Mouse (Mus musculus) v-Abl transformed pro-B cells (cell line): Measurements from ENCODE around the gene Ccer2.

Source experiments
- in situ Hi-C, 2 experiments: fragments of 400-800 bp; cut with MboI; formaldehyde crosslinking; loops; one replicate each; pipeline ENCODE4 v1.15.1; 2025; ENCODE audit not compliant: unreplicated experiment in 2 of 2

Gene Ccer2

DNA sequence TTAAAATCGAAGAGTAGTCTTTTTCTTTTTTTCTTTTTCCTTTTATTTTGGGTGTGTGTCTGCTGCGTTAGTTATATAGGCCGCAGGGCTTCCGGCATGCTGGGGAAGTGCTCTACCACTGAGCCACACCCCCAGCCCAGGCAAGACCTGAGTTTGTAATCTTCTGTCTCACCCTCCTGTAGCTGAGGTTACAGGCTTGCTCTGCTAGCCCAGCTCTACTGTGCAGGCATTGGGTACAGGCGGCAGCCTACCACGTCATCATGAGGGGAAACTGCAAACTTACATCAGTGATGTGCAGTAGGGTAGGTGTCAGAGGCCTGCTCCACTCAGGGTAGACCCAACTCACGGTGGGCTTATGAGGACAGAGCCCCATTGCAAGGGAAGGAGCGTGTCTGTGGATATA lies 25.3 kb downstream of the Ccer2 start:
- in situ Hi-C loops, result loop anchor here in 1 of 2 experiments (10.0 kb wide), 1 partner anchor 254 kb away; no protein-coding TSS in a partner anchor

DNA sequence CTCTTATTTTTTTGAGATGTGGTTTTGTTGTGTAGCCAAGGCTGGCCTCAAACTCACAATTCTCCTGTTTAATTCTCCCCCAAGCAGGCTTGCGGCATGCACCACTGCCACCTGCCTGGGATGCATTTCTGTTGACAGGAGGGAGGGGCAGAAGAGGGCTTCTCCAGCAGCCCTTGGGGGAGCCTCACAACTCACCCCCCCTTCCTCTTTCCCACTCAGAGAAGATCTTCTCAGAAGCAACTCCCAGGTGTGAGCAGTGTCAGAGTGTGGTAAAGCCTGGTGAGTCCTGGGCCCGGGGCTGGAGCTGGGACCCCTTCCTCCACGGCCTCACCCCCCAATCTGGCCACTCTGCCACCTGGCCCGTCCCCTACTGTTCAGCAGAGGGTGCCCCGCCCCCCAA lies 29.2 kb downstream of the Ccer2 start:
- in situ Hi-C loops, result loop anchor here (5.0 to 10.0 kb wide), 2 partner anchors 250 to 257 kb away; no protein-coding TSS in a partner anchor

DNA sequence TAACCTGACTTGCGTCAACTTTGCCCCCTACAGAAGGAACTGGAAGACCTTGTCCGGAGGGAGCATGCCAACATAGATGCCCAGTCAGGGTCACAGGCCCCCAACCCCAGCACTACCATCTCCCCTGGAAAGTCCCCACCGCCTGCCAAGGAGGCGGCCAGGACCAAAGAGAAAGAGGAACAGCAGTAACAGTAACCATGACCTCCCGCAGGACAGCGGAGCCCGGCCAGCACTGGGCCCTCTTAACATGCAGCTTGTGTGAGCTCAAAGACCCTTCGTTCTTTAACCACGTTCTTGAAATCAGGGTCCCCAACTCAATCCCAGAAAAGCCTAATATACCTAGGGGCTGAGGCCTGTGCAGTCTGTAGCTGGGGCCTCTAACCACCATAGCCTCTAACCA lies 31.9 kb downstream of the Ccer2 start:
- in situ Hi-C loops, result loop anchor here (5.0 to 10.0 kb wide), 2 partner anchors 247 to 254 kb away; no protein-coding TSS in a partner anchor

DNA sequence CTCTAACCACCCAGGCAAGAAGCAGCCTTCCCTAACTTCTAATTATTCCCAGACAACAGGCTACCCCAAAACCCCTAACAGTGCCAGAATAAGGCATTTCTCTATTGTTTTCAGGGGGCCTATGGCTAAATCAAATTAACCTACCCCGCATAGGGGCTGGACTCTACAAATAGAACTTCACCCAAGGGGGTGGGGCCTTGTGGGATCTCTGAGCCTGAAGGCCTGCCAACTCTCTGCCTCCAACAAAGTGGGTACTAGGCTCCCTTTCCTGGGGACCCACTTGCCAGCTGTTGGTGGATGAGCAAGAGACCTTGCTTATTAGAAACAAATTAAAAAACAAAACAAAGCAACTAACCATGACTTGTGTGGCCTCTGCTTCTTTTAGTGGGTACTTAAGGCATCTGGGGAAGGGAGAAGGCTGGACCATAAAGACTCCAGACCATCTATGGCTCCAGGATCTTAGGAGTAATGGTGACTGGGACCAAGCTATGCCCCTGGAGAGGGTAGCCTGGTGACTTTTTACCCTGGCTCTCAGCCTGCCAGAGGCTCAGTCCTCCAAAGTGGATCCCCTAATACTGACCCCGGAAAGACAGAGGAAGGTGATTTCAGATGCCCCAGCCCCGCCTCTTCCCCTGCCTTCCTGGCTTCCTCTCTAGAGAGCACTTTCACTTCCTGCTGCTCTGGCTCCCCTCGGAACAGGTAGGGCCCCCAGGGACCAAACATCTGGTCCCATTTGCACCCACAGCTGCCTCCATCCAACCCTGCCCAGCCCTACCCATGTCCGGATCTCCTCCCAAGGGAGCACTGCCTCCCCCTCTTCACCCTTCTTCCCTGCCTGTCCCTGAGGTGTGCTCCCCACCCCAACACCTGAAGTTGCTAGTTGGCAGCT lies 32.6 kb downstream of the Ccer2 start, which contains the start of gene Rinl:
Gene Rinl (plus strand): TSS at position 663 of the 889 bp plus-strand sequence.
- in situ Hi-C loops, result loop anchor here (5.0 to 10.0 kb wide), 2 partner anchors 246 to 254 kb away; no protein-coding TSS in a partner anchor

DNA sequence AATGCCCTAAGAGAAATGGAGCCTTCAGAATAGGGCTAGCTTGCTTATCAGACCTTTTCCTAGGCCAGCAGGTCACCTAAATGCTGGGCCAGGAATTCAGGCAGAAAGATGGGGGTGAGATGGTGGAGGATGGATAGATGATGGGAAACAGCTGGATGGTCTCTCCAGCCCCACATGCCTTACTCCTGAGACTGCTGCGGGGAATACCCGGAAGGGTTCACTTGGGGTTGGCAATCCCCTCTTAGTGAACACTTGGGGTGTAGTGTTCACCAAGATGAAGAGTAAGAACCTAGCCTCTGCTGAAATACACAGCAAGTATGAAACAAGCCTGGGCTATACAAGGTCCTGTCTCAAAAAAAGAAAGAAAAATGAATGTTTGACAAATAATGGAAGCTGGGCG lies 33.3 kb downstream of the Ccer2 start:
- in situ Hi-C loops, result loop anchor here (5.0 to 10.0 kb wide), 2 partner anchors 246 to 253 kb away; no protein-coding TSS in a partner anchor

DNA sequence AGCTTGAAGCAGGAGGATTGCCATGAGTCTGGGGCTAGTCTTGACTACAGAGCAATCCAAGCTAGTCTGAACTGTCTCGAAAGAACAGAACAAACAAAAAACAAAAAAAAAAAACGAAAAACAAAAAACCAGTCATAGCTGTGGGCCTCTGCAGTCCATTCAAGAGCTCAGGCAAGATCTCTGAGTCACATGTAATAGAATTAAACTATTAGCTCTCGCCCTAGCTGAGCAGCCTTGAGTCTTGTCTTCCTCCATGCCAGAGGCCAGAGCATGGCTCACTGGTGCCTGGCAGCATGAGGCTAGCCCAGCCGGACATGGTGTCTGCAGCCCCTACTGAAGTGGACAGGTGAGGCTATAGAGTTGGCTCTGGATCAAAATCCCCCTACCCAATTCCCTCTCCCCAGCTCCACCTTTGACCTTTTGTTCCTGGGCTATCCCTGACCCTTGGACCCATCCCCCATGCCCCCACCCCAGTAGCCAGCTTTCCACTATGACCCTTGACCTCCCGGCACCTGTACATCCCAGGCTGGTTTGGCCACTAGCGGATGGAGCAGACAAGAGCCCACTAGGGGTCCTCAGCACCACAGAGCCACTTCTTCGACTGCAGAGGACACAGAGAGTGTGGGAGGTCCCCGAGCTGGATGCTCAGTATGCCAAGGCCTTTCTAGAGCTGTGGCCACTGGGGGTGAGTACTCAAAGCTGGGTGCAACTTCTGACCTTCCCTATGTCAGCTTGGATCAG lies 34.3 kb downstream of the Ccer2 start:
- in situ Hi-C loops, result no loop called here

DNA sequence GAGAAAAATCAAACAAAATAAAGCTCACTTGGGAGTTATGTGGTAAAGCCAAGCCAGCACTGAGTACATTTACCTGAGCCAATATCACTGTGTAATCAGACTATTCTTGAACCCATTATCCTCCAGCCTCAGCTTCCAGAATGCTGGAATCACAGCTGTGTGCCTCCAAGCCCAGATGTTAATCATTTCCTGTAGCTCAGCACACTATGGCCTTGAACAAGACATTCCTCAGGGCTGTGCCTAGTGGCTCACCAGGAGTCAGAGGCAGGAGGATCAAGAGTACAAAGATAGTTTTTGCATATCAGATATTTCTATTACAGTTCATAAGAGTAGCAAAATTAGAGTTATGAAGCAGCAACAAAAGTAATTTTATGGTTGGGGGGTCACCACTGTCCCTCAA lies 35.7 kb downstream of the Ccer2 start:
- in situ Hi-C loops, result no loop called here

DNA sequence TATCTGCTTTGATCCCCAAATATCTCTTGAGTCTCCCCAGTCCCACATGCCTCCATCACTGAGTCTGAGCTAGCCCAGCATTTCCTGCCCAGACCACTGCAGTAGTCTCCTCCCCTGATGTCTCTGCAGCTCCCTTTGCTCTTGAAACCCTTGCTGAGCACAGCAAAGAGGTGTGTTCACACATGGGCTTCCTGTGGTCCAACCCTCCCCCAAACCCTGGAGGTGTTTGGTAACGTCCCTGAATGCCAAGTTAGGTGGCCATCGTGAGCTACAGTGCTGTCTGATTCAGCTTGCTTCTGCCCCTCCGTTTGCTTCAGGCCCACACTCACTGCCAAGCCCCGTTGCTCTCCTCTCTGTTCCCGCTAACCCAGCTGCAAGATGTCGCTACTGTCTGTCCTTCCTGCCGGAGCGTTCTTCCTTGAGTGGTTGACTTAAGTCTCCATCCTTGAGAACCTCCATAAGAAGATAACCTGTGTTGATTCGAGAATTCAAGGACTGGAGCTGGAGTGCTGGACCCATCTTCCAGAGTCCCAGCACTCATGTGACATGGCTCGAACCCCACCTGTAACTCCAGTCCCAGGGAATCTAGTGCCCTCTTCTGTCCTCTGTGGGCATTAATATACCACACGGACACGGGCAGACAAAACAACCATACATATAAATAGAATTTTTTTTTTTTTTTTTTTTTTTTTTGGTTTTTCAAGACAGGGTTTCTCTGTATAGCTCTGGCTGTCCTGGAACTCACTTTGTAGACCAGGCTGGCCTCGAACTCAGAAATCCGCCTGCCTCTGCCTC lies 36.6 kb downstream of the Ccer2 start:
- in situ Hi-C loops, result no loop called here

DNA sequence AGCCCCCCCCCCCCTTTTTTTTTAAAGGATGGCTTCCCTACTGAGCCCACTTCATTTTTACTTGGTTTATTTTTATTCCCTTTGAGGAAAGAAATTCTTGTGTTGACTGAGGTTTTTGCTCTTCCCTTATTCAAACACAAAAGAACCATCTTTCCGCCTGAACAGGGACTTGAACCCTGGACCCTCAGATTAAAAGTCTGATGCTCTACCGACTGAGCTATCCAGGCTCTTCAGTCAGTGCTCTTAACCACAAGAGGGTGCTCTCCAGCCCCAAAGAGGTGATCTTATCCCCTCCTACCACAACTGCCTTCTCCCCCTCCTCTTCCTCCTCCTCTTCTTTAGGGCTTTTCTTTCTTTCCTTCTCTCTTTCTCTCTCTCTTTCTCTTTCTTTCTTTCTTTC lies 37.9 kb downstream of the Ccer2 start:
- in situ Hi-C loops, result no loop called here

DNA sequence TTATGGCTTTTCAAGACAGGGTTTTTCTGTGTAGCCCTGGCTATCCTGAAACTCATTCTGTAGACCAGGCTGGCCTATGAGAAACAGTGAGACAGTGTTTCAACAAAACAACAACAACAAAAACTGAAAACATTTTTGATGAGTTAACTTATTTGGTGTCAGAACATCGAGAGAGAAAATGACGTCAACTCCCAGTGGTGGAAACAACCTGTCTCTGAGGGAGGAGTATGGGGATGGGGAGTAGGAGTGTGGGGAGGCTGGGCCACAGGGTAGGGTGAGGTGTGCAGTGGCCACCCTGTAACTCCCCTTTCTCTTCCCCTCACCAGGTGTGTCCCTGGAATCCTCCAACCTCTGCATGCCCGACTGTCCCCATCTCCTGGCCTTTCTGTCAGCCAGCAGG lies 38.5 kb downstream of the Ccer2 start:
- in situ Hi-C loops, result no loop called here

DNA sequence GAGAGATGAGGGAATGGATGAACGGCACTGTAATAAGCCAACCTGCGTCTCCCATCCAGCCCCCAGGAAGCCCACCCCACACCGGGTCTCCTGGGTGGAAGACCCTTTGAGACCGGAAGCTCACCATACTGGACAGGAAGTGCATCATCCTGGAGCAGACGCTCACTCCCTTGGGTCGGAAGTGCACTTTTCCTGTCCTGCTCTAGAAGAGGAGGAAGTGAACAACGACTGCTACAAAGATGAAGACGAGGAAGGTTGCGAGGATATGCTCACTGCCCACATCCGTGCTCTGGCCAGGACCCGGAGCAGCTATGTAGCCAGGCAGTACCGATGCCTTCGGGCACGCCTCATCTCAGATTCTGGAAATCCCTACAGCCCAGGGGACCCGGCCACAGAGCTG lies 39.9 kb downstream of the Ccer2 start:
- in situ Hi-C loops, result loop anchor here (5.0 kb wide), 1 partner anchor 71 kb away; no protein-coding TSS in a partner anchor

DNA sequence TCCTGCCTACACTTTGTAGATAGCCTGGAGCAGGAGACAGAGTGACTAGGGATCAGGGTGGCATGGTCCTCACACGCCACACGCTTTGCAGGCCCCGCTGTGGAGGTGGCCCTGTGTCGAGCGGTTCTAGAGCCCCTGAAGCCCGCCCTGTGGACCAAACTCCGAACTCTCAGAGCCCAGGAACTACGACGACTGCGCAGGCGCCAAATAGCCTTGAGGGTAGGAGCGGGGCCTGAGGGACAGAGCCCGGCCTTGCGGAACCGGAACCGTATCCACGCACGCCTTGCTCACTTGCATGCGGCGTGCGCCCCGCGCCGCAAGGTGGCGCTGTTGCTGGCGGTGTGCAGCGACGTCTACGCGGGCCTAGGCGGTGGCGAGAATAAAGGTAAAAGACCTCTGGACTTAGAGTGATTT lies 40.6 kb downstream of the Ccer2 start:
- in situ Hi-C loops, result loop anchor here (5.0 kb wide), 1 partner anchor 71 kb away; no protein-coding TSS in a partner anchor

DNA sequence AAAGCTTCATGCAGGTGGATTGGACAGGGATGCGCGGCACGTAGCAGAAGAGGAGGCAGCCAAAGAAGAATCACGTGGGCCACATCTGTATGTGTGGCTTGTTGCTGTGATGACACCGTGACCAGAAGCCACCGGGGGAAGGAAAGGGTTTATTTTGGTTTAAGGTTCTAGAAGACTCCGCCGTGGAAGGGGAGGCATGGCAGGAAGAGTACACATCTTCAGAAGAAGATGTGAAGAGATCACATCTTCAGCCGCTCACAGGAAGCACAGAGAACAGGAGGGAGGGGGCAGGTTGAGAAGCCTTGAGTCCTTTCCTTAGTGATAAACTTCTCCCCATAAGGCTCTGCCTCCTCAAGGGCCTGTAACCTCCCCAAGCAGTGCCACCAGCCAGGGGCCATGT lies 44.0 kb downstream of the Ccer2 start:
- in situ Hi-C loops, result loop anchor here (5.0 to 25.0 kb wide), 3 partner anchors 67 to 1338 kb away; partner anchors contain the start of genes Gm26920 (in 1 of the 2), Sertad3 (in 1 of the 2), Zfp260 (in 1 of the 2) and Zfp566 (in 1 of the 2)

DNA sequence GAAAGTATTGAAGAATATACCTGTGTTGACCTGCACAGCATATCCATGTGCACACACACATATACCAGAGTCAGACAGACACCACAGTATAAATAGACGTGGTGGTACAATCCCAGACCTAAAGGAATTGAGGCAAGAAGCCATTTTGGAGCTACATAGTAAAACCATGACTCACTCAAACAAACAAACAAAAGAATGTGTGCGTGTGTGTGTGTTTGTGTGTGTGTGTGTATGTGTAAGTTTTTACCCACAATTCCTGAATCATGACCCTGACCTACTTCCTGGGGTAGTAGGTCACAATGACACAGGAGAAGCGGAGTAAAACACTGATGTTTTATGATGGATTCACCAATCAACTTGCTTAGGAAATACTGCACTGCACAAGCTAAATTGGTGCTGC lies 45.5 kb downstream of the Ccer2 start:
- in situ Hi-C loops, result loop anchor here in 1 of 2 experiments (25.0 kb wide), 2 partner anchors 1286 to 1339 kb away; partner anchors contain the start of genes Gm26920, Sertad3, Zfp260 and Zfp566

DNA sequence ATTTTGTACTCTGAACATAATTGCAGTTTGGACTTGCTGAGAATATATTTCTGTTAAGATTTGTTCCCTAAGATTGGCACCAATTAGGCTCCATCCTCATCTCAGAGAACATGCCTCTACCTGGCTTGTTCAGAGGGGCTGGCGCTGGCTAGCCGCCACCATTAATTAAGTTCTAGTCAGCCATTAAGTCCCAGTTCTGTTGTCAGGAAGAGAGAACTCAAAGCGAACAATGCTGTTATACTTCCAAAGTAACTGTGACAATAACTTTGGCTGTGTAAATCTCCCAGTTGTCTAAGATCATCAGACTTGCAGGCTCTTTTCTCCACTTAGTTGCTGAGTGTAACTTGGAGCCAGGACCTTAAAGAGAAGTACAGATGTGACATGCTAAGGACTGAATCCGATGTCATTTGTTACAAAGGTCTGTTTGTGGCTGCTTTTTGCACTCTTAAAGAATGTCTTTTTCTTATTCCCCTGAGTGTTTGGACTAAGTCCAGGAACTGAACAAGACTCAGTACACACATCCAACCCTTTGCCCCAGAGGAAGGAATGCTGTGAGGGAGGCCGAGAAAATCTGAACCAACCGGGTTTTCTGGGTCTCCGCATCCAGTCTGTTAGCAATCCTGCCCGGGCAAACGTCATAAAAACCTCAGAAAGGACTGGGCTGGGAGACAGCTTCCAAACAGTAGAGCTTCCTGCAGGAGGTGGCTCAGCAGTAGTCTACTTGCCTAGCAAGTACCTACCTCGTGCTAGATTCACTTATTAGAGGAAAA lies 46.1 kb downstream of the Ccer2 start:
- in situ Hi-C loops, result loop anchor here in 1 of 2 experiments (25.0 kb wide), 2 partner anchors 1285 to 1340 kb away; partner anchors contain the start of genes Gm26920, Sertad3, Zfp260 and Zfp566

DNA sequence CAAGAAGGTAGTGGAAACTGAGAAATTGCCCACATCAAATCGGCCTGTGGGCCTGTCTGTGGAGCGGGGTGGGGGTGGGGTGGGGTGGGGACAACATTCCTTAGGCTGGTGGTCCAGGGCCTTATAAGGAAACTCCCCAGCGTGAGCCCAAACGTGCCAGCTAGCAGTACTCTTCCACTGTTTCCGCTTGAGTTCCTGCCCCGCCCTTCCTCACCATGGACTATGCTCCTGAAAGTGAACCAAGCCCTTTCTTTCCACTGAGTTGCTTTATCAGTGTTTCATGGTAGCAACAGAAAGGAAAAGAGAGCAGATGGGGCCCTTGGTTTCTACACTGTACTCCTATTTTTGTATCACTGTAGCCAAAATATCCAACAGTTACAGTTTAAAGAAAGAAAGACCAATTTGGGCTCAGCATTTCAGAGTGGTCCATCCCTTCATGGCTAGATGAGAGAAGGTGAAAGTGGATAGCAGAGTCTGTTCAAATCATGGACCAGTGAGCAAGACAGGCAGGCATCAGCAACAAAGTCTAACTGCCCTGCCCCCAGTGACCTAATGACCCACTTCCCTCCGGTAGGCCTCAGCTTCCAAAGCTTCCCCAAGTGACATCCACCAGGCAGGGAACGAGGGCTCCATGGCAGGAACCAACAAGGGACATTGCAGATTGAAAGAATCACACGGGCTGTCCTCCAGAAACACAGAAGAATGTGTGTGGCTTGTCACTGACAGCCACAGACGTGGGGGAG lies 47.0 kb downstream of the Ccer2 start:
- in situ Hi-C loops, result loop anchor here in 1 of 2 experiments (25.0 kb wide), 2 partner anchors 1284 to 1341 kb away; partner anchors contain the start of genes Gm26920, Sertad3, Zfp260 and Zfp566

DNA sequence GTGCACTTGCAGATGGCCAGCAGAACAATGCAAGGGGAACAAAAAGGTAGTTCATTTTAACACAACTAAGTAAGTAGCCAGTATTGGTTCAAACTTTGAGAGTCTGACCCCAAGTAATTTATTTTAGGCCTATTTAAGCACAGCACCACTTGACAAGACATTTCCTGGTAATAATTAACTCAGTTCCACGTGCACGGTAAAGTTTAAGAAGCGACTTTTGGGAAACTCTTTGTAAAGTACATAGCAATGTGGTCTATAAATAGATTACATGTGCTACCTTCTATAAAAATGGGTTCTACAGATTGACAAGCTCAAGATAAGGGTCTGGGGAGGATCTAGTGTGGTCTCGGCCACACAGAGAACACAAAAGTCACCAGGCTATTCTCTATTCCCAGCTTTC lies 47.8 kb downstream of the Ccer2 start:
- in situ Hi-C loops, result loop anchor here in 1 of 2 experiments (25.0 kb wide), 2 partner anchors 1284 to 1341 kb away; partner anchors contain the start of genes Gm26920, Sertad3, Zfp260 and Zfp566

DNA sequence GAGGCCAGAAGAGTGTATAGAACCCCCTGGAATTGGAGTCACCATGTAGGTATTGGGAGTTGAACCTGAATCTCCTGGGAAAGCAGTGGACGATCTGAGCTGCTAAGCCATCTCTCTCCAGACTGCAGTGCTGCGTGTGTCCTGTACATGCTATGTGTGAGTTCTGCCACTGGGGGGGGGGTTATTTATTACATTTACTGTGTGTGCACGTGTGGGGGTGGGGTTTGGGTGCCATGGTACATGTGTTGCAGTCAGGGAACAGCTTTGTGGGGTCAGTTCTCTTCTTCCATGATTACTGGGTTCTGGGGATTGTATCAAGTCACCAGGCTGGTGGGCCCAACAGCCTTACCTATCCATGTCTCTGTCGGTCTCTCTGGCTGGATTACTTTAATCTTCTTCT lies 50.9 kb downstream of the Ccer2 start:
- in situ Hi-C loops, result loop anchor here in 1 of 2 experiments (25.0 kb wide), 2 partner anchors 1280 to 1345 kb away; partner anchors contain the start of genes Gm26920, Sertad3, Zfp260 and Zfp566
